Mouse (Mus musculus): ENCODE measurements around the gene Iqcd. TPM values are rescaled to one million over a fixed set of nuclear protein-coding genes. Genes with fewer than 3 reads are reported as not detected.

The Iqcd gene
- polyA plus RNA-seq, 1 experiment, result 0.33 TPM

DNA sequence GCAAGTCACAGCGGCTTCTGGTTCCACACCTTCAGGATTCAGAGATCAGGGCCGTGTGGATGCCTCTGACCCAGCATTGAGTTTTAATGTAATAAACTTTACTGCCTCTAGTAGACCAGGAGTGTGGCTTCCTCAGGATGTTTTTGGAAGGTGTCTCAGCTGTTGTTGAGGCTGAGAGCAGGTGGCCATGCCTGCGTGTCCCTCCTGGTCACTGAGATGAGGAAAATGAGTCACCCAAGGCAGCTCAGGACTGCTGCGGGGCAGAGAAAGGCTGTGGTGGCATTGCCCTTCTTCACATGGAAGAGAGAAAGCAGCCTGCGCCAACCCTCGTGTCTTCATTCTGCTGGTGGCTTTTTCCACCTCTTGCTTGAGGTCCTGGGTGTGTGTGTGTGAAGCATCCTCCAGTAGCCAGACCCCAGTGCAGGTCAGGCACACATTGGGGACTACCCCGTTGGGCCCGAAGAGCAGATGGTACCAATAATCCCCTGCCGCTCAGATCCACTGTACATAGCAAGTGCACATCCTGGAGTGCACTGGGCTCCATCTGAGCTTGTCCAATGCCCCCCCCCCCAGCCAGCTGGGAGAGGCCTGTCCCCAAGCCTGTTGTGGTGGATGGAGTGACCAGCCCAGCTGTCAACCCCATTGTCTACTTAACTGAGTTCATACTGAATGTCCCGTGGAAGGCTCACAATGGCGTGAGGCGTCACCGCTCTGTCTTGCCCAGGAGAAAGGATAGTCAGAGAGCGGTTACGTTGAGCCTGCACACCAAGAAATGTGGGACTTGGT lies 38.9 kb downstream of the Iqcd start:
- no peak for TF ChIP-seq CTCF (IDR thresholded peaks at IDR 0.05; ENCODE audit: control insufficient read depth, insufficient read depth, insufficient read length)
- no peak for TF ChIP-seq CEBPB (IDR thresholded peaks at IDR 0.05; ENCODE audit: low read depth)
- no peak for TF ChIP-seq MYOD1 (IDR thresholded peaks at IDR 0.05; ENCODE audit: control insufficient read depth, insufficient read length, low read depth)
- TF ChIP-seq MAX (IDR thresholded peaks at IDR 0.05), result no peak
- TF ChIP-seq MYOG (IDR thresholded peaks at IDR 0.05; ENCODE audit: control insufficient read depth, extremely low read depth, insufficient read length), result no peak
- TF ChIP-seq USF1 (IDR thresholded peaks at IDR 0.05; ENCODE audit: low read depth), result no peak
- TF ChIP-seq FOSL1 (IDR thresholded peaks at IDR 0.05; ENCODE audit: insufficient read depth, low read length, poor library complexity, severe bottlenecking), result no peak
- H3K79me2 ChIP-seq (ENCODE audit: control insufficient read depth, insufficient read depth), result no peaks in the 10 kb centered on the region
- no peaks in the 10 kb centered on the region for H3K27me3 ChIP-seq (ENCODE audit: control insufficient read depth, insufficient read depth, insufficient read length)
- no peaks in the 10 kb centered on the region for H3K79me3 ChIP-seq (ENCODE audit: low read depth)
- no peak overlapping the region for H3ac ChIP-seq (ENCODE audit: control insufficient read depth, insufficient read length, low read depth)
- H3K36me3 ChIP-seq (ENCODE audit: control insufficient read depth, insufficient read depth), result peaks cover 45% of the 10 kb centered on the region
- no peak overlapping the region for H3K4me3 ChIP-seq (ENCODE audit: insufficient read depth, poor library complexity, severe bottlenecking)

- H3K27me3 ChIP-seq (ENCODE audit: control insufficient read depth, insufficient read depth, insufficient read length), result peaks cover 3% of the 10 kb centered on the region
- H3K36me3 ChIP-seq (ENCODE audit: control insufficient read depth, insufficient read depth), result peaks cover 37% of the 10 kb centered on the region
- no peak overlapping the region for H3ac ChIP-seq (ENCODE audit: control insufficient read depth, insufficient read length, low read depth)
- no peaks in the 10 kb centered on the region for H3K79me2 ChIP-seq (ENCODE audit: control insufficient read depth, insufficient read depth)
- H3K4me3 ChIP-seq (ENCODE audit: insufficient read depth, poor library complexity, severe bottlenecking), result no peak overlapping the region
- no peaks in the 10 kb centered on the region for H3K79me3 ChIP-seq (ENCODE audit: low read depth)
- TF ChIP-seq CTCF (IDR thresholded peaks at IDR 0.05; ENCODE audit: control insufficient read depth, insufficient read depth, insufficient read length) (no peak), MYOG (IDR thresholded peaks at IDR 0.05; ENCODE audit: control insufficient read depth, extremely low read depth, insufficient read length) (no peak), FOSL1 (IDR thresholded peaks at IDR 0.05; ENCODE audit: insufficient read depth, low read length, poor library complexity, severe bottlenecking) (no peak), MAX (IDR thresholded peaks at IDR 0.05) (no peak), CEBPB (IDR thresholded peaks at IDR 0.05; ENCODE audit: low read depth) (no peak), USF1 (IDR thresholded peaks at IDR 0.05; ENCODE audit: low read depth) (no peak)
Observed at GRCm38 (mm10) chr5:120628624-120629023, 39.8 kb downstream of the Iqcd start.

DNA sequence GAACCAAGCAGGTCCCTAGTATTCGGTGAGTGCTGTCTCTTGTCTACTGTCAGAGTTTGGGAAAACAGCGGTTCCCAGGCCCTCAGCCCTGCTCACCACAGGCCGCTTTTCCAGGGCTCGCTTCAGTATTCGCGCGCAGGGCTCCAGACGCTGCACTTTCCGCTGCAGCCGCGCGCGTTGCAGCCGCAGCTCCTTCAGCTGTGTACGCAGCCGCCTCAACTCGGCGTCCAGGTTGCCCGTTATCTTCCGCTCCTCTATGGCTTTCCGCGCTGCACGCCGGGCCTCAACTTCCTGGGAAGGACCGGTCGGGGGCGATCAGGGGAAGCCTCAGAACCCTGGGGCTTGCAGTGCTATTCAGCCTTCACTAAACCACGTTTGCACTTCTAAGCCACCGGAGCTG lies 42.3 kb downstream of the Iqcd start:
- TF ChIP-seq CTCF (IDR thresholded peaks at IDR 0.05; ENCODE audit: control insufficient read depth, insufficient read depth, insufficient read length), result no peak
- no peak for TF ChIP-seq MAX (IDR thresholded peaks at IDR 0.05)
- no peak for TF ChIP-seq USF1 (IDR thresholded peaks at IDR 0.05; ENCODE audit: low read depth)
- no peak for TF ChIP-seq CEBPB (IDR thresholded peaks at IDR 0.05; ENCODE audit: low read depth)
- TF ChIP-seq MYOG (IDR thresholded peaks at IDR 0.05; ENCODE audit: control insufficient read depth, extremely low read depth, insufficient read length), result no peak
- TF ChIP-seq MYOD1 (IDR thresholded peaks at IDR 0.05; ENCODE audit: control insufficient read depth, insufficient read length, low read depth), result no peak
- TF ChIP-seq FOSL1 (IDR thresholded peaks at IDR 0.05; ENCODE audit: insufficient read depth, low read length, poor library complexity, severe bottlenecking), result no peak
- peaks cover 13% of the 10 kb centered on the region for H3K36me3 ChIP-seq (ENCODE audit: control insufficient read depth, insufficient read depth)
- H3K79me2 ChIP-seq (ENCODE audit: control insufficient read depth, insufficient read depth), result no peaks in the 10 kb centered on the region
- H3ac ChIP-seq (ENCODE audit: control insufficient read depth, insufficient read length, low read depth), result no peak overlapping the region
- H3K27me3 ChIP-seq (ENCODE audit: control insufficient read depth, insufficient read depth, insufficient read length), result peaks cover 18% of the 10 kb centered on the region
- H3K4me3 ChIP-seq (ENCODE audit: insufficient read depth, poor library complexity, severe bottlenecking), result no peak overlapping the region
- no peaks in the 10 kb centered on the region for H3K79me3 ChIP-seq (ENCODE audit: low read depth)

- Histone ChIP-seq H3K4me3 (ENCODE audit: insufficient read depth, poor library complexity, severe bottlenecking) (no peak overlapping the region), H3K79me3 (ENCODE audit: low read depth) (no peaks in the 10 kb centered on the region), H3K27me3 (ENCODE audit: control insufficient read depth, insufficient read depth, insufficient read length) (peaks cover 21% of the 10 kb centered on the region), H3K36me3 (ENCODE audit: control insufficient read depth, insufficient read depth) (peaks cover 13% of the 10 kb centered on the region), H3ac (ENCODE audit: control insufficient read depth, insufficient read length, low read depth) (no peak overlapping the region), H3K79me2 (ENCODE audit: control insufficient read depth, insufficient read depth) (no peaks in the 10 kb centered on the region)
- TF ChIP-seq CEBPB (IDR thresholded peaks at IDR 0.05; ENCODE audit: low read depth), result no peak
- TF ChIP-seq MAX (IDR thresholded peaks at IDR 0.05), result no peak
- TF ChIP-seq MYOG (IDR thresholded peaks at IDR 0.05; ENCODE audit: control insufficient read depth, extremely low read depth, insufficient read length), result no peak
- TF ChIP-seq MYOD1 (IDR thresholded peaks at IDR 0.05; ENCODE audit: control insufficient read depth, insufficient read length, low read depth), result no peak
- no peak for TF ChIP-seq USF1 (IDR thresholded peaks at IDR 0.05; ENCODE audit: low read depth)
- TF ChIP-seq CTCF (IDR thresholded peaks at IDR 0.05; ENCODE audit: control insufficient read depth, insufficient read depth, insufficient read length), result no peak
Observed at GRCm38 (mm10) chr5:120631892-120632291, 43.1 kb downstream of the Iqcd start.

DNA sequence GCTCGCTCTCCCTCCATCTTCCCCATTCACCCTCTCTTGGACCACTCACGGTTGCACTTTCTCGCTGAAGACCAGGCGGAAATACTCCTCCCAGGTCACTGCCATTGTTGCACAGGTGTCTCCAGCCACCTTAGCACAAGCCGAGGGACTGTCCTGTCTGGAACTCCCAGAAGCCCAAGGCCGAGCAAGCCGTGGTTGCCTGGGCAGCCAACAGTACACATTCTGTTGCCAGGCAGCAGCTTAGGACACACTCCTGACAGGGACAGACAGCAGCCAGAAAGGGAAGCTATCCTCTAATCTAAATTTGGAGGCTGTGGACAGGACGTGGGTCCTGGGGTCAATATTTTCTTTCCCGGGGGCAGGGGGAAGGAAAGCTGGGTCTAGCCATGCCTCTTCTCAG lies 45.3 kb downstream of the Iqcd start, which contains the start of gene Cfap73:
Gene Cfap73 (minus strand): TSS at position 105 of the 400 bp plus-strand sequence.
- H3K79me2 ChIP-seq (ENCODE audit: control insufficient read depth, insufficient read depth), result no peaks in the 10 kb centered on the region
- H3K36me3 ChIP-seq (ENCODE audit: control insufficient read depth, insufficient read depth), result no peaks in the 10 kb centered on the region
- H3K79me3 ChIP-seq (ENCODE audit: low read depth), result no peaks in the 10 kb centered on the region
- peaks cover 26% of the 10 kb centered on the region for H3K27me3 ChIP-seq (ENCODE audit: control insufficient read depth, insufficient read depth, insufficient read length)
- no peak within 1 kb of the TSS for H3ac ChIP-seq (ENCODE audit: control insufficient read depth, insufficient read length, low read depth)
- TF ChIP-seq CTCF (IDR thresholded peaks at IDR 0.05; ENCODE audit: control insufficient read depth, insufficient read depth, insufficient read length), result no peak
- TF ChIP-seq MYOG (IDR thresholded peaks at IDR 0.05; ENCODE audit: control insufficient read depth, extremely low read depth, insufficient read length), result no peak
- TF ChIP-seq FOSL1 (IDR thresholded peaks at IDR 0.05; ENCODE audit: insufficient read depth, low read length, poor library complexity, severe bottlenecking), result no peak
- TF ChIP-seq MYOD1 (IDR thresholded peaks at IDR 0.05; ENCODE audit: control insufficient read depth, insufficient read length, low read depth), result no peak
- TF ChIP-seq CEBPB (IDR thresholded peaks at IDR 0.05; ENCODE audit: low read depth), result no peak
- no peak for TF ChIP-seq USF1 (IDR thresholded peaks at IDR 0.05; ENCODE audit: low read depth)
- no peak for TF ChIP-seq MAX (IDR thresholded peaks at IDR 0.05)
- no peak within 1 kb of the TSS for H3K4me3 ChIP-seq (ENCODE audit: insufficient read depth, poor library complexity, severe bottlenecking)
